Mouse (Mus musculus) heart, adult 18-20 months (tissue): Measurements from ENCODE around the gene Rgs11. TPM values are rescaled to one million over a fixed set of nuclear protein-coding genes. Genes with fewer than 3 reads are reported as not detected.

Experiments
- DNase-seq, 2 experiments: peaks; one replicate each; pipeline ENCODE4 v3.0.0; 2021 to 2022; ENCODE audit warnings: mixed read lengths in 1 of 2
- total RNA-seq, 2 experiments: library from RNA; stranded (reverse); gene quantifications; 2 replicates each; pipeline ENCODE4 v1.2.3; 2021

Rgs11 gene
- total RNA-seq, 2 experiments from 2014 or later = 0.15 to 0.77 TPM

DNA sequence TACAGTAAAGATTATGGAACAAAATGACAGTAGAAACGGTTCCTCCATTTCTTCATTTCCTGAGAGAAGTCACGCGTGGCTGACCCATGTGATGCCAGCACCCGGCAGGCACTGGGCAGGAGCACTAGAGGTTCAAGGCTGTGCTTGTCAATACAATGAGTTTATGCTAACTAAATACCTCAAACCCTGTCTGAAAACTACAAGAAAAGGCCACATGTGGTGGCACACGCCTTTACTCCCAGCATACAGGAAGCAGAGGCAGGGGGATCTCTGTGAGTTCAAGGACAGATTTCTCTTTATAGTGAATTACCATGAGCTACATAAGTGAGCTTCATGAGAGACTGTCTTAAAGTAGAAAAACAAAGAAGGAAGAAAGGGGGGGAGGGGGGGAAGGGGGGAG, 28.4 kb downstream of the Rgs11 start:
- no peak for DNase-seq

DNA sequence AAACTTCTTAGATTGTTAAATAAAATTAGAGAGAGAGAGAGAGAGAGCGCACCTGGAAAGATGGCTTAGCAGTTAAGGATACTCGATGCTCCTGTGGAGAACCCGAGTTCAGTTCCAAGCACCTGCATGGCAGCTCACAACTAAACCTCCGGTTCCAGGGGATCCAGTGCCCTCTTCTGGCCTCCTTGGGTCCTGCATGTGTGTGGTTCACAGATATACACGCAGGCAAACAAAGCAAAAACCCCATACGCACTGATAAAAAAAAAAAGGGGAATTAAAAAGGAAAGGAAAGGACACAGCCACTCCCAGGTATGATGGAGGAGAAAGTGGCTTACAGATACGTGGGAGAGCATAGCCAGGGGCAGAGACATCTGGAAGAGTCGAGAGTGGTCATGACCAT, 30.1 kb downstream of the Rgs11 start:
- no peak for DNase-seq

DNA sequence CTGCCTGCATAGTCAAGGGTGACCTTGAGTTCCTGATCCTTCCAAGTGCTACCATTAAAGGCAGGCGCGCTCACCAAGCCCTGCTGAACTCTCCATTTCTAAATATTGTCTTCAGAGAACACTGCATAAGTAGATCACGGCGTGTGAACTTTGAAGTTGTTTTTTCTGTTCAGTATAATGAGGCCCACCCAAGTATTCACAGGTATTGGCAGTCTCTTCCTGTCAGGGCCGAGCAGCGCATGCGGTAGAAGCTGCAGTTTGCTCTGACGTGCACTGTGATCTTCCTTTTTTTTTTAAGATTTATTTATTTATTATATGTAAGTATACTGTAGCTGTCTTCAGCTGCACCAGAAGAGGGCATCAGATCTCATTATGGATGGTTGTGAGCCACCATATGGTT, 31.6 kb downstream of the Rgs11 start:
- DNase-seq = no peak

DNA sequence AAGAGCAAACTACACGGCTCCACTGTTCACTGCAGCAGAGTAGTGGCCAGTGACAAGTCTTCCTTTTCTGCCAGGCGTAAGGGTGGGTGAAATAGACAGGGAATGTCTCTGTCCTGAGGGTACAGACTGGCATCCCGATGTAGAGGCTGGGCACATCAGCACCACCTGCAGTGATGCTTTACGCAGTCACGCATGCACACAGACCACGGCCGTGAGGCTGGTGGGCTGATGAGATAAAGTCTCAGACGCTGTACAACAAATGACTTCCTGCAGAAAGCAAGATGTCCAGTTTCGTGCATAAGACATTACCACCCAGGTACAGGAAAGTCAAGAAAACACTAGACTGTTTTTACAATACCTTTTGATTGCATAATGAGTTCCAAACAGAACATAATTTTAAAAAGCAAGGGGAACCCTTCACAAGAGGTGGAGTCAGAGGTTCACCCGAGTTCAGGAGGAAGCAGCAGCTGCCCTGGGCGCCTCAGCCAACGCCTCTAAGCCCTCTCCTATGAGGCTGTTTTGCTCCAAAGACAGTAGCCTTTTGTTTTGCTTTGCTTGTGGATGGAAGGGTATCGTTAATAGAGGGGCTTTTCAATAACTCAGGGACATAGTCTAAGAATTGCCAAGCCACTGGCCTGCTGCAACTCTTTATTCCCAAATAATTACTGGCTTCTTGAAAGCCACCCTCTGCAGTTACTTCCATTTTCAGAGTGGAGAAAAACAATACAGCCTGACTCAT, 32.5 kb downstream of the Rgs11 start:
- peak; percentile 31 to 39 for DNase-seq

DNA sequence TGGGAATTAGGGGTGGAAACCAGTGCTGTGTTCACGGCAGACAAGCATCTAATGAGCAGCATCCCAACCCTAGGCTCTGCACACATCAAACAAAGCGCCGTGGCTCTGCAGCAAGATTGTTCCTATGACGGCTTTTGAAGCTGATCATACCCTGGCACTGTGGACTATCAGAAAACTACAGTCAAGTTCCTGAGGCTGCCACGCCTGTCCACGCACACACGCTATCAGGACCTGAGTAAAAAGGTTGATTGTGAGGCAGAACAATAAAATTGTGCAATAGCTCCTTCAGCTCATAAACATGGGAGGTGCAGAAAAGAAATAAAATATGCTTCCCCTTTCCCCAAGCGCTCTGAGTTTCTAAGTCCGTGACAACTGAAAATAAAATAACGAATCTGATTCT, 34.9 kb downstream of the Rgs11 start:
- DNase-seq = no peak

DNA sequence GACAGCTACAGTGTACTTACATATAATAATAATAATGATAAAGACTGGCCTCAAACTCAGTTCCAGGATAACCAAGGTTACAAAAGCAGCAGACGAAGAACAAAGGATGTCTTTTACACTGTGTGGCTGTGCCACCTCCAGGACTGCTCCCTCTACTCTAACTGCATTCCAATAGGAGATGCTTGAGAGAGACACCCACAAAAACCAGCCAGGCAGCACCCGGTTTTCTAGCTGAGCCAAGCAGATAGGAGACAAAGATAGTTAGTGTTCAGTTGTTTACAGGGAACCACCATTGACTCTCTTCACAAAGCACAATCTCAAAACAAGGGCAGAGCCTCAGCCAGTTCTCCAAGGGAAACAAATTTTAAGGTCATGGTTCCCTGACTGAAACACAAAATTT, 36.8 kb downstream of the Rgs11 start:
- DNase-seq = no peak

DNA sequence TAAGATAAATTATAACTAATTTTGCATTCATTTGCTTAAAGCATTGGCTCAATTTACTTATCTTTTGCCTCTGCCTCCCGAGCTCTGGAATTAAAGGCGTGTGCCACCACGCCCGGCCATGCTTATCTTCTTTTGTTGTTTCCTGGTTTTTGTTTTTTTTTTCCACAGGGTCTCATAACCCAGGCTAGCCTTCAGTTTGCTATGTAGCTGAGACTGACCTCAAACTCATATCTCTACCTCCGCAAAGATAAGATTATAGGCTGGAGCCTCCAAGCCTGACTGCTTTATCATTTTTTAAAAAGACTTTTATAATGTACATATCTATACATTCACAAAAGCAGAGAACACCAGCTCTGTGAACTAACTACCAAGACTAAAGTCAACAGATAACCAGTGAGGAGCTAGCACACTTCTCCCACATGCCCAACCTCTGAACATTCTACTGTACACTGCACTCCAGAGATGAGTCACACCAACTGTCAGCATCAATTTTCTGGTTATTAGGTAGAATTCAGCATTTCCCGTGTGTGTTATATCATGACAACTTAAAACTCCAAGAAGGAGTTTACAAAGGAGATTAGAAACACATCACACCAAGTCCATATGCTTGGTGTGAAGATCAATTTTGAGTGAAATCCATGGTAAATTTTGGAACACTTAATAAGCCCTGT, 37.5 kb downstream of the Rgs11 start:
- no peak for DNase-seq

DNA sequence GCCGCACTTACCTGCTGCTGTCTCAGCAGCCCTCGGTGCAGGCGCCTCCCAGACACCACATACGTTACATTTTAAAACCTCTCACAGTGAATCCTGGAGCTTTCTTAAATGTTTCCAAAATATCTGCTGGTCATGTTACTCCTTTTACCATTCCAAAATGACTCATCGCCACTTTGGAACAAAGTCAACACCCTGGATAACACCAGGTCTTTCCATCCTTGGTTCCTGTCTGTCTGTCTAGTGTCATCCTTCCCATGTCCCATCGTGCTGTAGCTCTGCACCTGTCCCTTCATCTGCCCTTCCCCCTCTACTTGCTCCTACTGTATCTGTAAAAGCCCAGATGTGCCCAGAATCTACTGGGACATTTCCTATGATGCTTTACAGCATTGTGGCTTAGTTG, 38.2 kb downstream of the Rgs11 start:
- DNase-seq = no peak

DNA sequence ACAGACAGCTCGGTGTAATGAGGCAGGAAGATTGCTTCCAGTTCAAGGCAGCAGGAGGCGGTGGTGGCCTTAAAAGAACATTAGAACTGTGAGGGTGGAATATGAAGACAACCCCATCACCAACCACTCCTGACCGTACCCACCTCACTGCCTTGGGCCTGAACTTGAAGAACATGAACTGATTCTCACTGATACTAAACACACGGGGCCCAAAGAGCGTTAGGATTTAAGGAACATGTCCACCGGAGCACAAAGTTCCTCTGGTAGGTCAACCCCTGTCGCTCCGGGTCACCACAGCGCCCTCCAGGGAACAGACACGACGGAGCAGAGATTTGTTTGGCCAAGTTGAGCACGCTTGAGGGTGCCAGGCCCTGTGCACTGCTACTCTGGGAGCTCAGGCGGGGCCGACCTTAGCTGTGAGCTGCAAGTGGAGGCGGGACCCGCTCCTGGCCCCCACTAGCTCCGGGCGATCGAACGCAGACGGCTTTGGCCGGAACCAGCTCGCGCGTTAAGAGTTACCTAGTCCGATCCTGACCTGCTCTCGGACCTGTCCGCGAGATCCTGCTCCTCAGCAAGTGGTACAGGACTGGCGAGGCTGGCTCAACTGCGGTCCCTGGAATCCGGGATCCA, 40.8 kb downstream of the Rgs11 start:
- DNase-seq = peak; percentile 77 to 82

DNA sequence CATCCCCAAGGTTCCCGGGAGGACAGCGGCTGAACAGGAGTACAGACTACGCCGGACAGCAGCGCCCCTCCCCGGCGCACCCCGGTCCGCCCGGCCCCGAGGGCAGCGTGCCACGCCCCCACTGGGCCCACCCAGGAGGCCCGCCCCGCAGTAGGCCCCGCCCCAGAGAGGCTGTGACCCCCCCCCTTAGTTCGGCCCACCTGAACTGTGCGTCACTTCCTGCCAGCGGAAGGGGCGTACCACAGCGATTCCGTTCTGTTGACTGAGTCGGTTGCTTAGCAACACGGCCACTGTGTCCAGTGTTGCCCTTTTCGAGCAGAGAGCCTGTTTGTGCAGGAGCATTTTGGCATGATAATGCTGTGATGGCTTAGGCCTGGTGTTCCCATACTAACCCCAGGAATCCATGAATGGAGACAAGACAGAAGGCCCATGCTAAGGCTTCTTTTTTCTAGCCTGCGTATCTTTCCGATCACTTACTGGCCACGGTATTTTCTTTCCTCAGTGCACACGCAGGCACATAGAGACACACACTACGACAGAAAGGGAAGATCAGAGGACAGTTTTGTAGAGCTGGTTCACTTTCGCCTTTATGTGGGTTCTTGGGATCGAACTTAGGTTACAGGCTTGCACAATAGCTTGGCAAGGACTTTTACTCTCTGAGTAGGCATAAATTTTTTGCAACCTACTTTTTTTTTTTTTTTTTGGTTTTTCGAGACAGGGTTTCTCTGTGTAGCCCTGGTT, 41.5 kb downstream of the Rgs11 start, which contains the start of gene Fam234a:
TSS of gene Fam234a (minus strand) at position 142 of the 741 bp plus-strand sequence.
- peak; percentile 96 to 97 for DNase-seq

DNA sequence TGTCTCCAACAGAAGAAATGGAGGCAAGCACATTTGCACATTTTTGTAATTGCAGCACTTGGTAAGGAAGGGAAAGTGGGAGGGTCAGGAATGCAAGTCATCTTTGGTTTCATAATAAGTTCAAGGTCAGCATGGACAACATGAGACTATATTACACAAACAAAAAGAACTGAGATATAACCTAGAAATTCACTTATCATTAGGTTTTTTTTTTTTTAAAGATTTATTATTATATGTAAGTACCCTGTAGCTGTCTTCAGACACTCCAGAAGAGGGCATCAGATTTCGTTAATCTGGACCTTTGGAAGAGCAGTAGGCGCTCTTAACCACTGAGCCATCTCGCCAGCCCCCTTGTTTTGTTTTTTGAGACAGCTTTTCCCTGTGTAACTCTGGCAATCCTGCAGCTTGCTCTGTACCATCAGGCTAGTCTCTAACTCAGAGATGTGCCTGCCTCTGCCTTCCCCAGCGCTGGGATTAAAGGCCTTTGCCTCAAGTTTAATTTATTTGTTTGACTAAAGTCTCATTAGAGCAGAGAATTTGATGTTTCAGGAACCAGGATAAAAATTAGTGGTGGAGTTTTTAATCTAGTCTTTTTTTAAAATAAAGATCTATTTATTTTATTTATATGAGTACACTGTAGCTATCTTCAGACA, 49.3 kb downstream of the Rgs11 start:
- no peak for DNase-seq

DNA sequence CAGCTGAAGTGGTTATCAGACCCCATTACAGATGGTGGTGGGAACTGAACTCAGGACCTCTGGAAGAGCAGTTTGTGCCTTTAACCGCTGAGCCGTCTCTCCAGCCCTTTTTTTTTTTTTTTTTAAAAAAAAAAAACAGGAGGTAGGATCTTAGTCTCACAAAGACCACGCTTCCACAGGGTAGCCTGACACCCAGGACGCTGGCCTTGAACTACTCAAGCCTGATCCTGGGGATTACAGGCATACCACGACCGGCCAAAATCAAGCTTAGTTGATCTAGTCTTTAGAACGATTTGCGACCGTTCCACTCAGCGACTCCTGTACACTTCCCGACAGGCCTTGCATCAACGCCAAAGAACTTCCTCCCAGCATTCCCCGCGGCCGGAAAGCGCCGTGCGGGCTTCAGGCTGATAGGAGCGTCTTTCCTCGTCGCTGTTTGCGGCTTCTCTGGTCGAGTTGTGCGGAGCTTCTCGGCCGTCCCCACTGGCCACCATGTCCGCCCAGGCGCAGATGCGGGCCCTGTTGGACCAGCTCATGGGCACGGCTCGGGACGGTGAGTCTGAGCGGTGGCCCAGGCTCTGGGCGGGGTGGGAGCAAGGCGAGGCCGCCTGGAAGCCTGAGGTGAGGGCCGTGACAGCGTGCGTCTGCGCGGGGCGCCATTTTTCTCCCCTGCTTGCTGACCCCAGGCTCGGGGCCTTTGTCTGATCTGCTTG, 49.9 kb downstream of the Rgs11 start, which contains the start of gene Luc7l:
TSS of gene Luc7l (plus strand) at position 358 of the 713 bp plus-strand sequence.
- peak; percentile 97 to 99 for DNase-seq

DNA sequence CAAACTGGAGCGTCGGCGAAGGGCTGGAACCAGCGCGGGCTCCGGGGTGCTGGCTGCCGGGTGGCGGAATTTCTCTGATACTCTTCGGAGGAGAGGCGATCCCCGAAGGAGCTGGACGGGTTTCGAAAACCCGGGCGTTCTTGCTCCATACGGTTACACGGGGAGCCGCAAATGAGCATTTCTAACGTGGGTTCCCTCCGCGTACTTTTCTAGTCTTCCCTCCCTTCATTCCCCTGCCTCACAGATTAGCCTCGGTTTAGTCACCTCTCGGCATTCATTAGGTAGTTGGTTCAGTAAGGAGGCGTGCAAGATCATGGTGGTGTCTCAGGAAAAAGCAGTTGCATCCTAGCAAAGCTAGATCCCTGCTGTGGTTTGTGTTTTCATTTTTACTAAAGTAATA, 50.6 kb downstream of the Rgs11 start:
- DNase-seq = no peak

DNA sequence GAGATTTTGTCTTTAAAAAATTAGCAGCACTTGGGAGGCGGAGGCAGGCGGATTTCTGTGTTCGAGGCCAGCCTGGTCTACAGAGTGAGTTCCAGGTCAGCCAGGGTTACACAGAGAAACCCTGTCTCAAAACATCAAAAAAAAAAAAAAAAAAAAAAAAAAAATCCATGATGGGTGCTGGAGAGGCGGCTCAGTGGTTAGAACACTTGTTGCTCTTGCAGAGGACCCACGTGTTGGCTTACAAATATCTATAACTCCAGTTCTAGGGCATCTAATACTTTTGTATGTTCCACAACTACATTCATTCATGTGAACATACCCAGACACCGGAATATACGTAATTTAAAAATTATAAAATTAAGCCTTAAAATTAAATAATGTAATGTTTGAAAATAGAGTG, 52.6 kb downstream of the Rgs11 start:
- DNase-seq = no peak

Other genes with a start within 250 kb of the Rgs11 start
- gene Capn15, start 217.2 kb upstream of the Rgs11 start, total RNA-seq = 1 to 10 TPM; 6.1 to 8.5 TPM
- 10 to 100 TPM; 30.6 to 30.7 TPM for gene Rab11fip3, start 133.4 kb upstream of the Rgs11 start, total RNA-seq
- gene Decr2, start 112.6 kb upstream of the Rgs11 start, total RNA-seq = 10 to 100 TPM; 11.9 to 12.8 TPM
- gene Nme4, start 107.3 kb upstream of the Rgs11 start, total RNA-seq = 1 to 10 TPM; 4.7 to 5.1 TPM
- gene Tmem8, start 89.7 kb upstream of the Rgs11 start, total RNA-seq = 1 to 10 TPM; 5.0 to 6.7 TPM
- 100 to 1,000 TPM; 165 to 179 TPM for gene Mrpl28, start 79.5 kb upstream of the Rgs11 start, total RNA-seq
- gene Axin1, start 64.3 kb upstream of the Rgs11 start, total RNA-seq = 10 to 100 TPM; 17.0 to 19.7 TPM
- not detected for gene Pdia2, start 3.9 kb upstream of the Rgs11 start, total RNA-seq
- gene Arhgdig, start 4.8 kb downstream of the Rgs11 start, total RNA-seq = 1 to 10 TPM in 1 of 2 experiments, under 1 TPM in 1; 0.95 to 1.2 TPM
- 100 to 1,000 TPM; 138 TPM for gene Fam234a, start 41.3 kb downstream of the Rgs11 start, total RNA-seq
- gene Luc7l, start 49.9 kb downstream of the Rgs11 start, total RNA-seq = 10 to 100 TPM; 12.2 to 16.6 TPM
- gene Neurl1b, start 211.9 kb downstream of the Rgs11 start, total RNA-seq = 1 to 10 TPM; 5.6 to 5.9 TPM